10 mouse cellular contexts compared by ENCODE assay signal in the genomic region with DNA sequence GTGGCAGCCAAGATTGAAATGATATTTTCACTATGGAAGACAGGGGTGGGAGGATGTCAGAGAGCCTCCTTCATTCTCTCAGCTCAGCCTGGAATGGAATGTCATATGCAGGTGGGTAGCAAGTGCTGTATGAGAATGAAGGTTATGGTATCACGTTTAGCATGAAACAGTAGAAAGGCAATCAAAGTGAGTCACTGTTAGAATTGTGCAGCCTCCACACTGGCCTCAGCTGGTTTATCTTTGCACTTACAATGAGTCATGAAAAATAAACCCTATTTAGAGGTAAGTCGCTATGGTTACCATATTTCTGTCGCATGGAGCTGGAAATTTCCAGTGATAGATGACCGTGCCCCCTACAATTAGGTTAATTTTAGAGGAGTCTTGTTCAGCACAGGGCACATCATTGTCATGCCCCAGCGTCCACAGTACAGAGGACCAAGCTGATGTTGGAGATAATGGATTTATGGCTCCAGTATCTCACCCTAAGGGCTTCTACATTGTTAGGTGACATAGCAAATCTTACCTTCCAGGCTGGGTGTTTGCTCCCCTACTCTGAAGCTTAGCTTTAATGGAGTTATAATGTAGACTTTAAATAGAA.
DNase-seq lines count a peak whose midpoint lies in the region; ATAC-seq lines count a peak whose summit lies in the region.
"Had no signal": no experiment of that assay in that cellular context is flagged by ENCODE, and none has a peak within 500 bp of the region (broad histone marks: within the 10 kb centered on the region; RNA-seq: fewer than 3 reads in every experiment).

No protein-coding gene starts in this region.

- 52% methylated on average over 5 of the region's 5 CpGs for WGBS in midbrain, embryonic 16.5 days
- WGBS in midbrain, embryonic 10.5 days: 91% methylated on average over 5 of the region's 5 CpGs
- 60% methylated on average over 5 of the region's 5 CpGs for WGBS in stomach, embryonic 15.5 days

- peak overlapping the region; percentile 51; the same call in 1 of the 2 replicates for H3K27ac ChIP-seq in midbrain, embryonic 16.5 days (ENCODE audit: low read length)
- no peak overlapping the region for H3K27ac ChIP-seq in midbrain, embryonic 10.5 days (replicated peaks)
- no peak overlapping the region for H3K27ac ChIP-seq in stomach, embryonic 15.5 days
- H3K27ac ChIP-seq: embryonic facial prominence, embryonic 10.5 days had no signal

- peak; percentile 15 for DNase-seq in adrenal gland, adult 8-10 months
- DNase-seq in adrenal gland, postnatal 4 days (ENCODE audit: low spot score in 2 of 2): no peak
- DNase-seq in midbrain, embryonic 10.5 days (ENCODE audit: low spot score): no peak
- peak; percentile 25 to 30 for DNase-seq in layer of hippocampus, adult 8-10 months (ENCODE audit: low spot score in 2 of 2)
- no peak for DNase-seq in urinary bladder, postnatal 14 days (ENCODE audit: low spot score)
- DNase-seq in embryo, embryonic 10.5 days (ENCODE audit: low spot score): no peak
- DNase-seq: thymus, postnatal 4 days had no signal

- H3K27me3 ChIP-seq in midbrain, embryonic 16.5 days (ENCODE audit: control insufficient read depth, insufficient read depth, low read depth, low read length): no peaks in the 10 kb centered on the region
- H3K27me3 ChIP-seq in midbrain, embryonic 10.5 days (ENCODE audit: low read depth, poor library complexity, severe bottlenecking): no peaks in the 10 kb centered on the region
- H3K27me3 ChIP-seq in stomach, embryonic 15.5 days (replicated peaks): no peaks in the 10 kb centered on the region

- H3K4me1 ChIP-seq in midbrain, embryonic 16.5 days (ENCODE audit: control insufficient read depth, insufficient read depth, low read length): peaks cover 2% of the 10 kb centered on the region; the same call in 1 of the 2 replicates
- no peaks in the 10 kb centered on the region for H3K4me1 ChIP-seq in midbrain, embryonic 10.5 days
- no peaks in the 10 kb centered on the region for H3K4me1 ChIP-seq in stomach, embryonic 15.5 days
- H3K4me1 ChIP-seq: embryonic facial prominence, embryonic 10.5 days had no signal

- no peak overlapping the region for H3K9ac ChIP-seq in midbrain, embryonic 16.5 days (ENCODE audit: low read depth, low read length)
- no peak overlapping the region for H3K9ac ChIP-seq in stomach, embryonic 15.5 days

- no peak overlapping the region for H3K4me2 ChIP-seq in midbrain, embryonic 16.5 days (ENCODE audit: low read length)
- no peak overlapping the region for H3K4me2 ChIP-seq in stomach, embryonic 15.5 days

- no peak overlapping the region for H3K4me3 ChIP-seq in midbrain, embryonic 16.5 days (ENCODE audit: low read depth, low read length)
- no peak overlapping the region for H3K4me3 ChIP-seq in midbrain, embryonic 10.5 days
- no peak overlapping the region for H3K4me3 ChIP-seq in stomach, embryonic 15.5 days (replicated peaks)
- H3K4me3 ChIP-seq: embryonic facial prominence, embryonic 10.5 days had no signal

- no peaks in the 10 kb centered on the region for H3K36me3 ChIP-seq in midbrain, embryonic 16.5 days (ENCODE audit: control insufficient read depth, insufficient read depth, low read length)
- no peaks in the 10 kb centered on the region for H3K36me3 ChIP-seq in midbrain, embryonic 10.5 days
- no peaks in the 10 kb centered on the region for H3K36me3 ChIP-seq in stomach, embryonic 15.5 days
- H3K36me3 ChIP-seq: embryonic facial prominence, embryonic 10.5 days had no signal

- ATAC-seq in midbrain, embryonic 16.5 days: no peak
- ATAC-seq in stomach, embryonic 15.5 days (ENCODE audit: insufficient read depth, low FRiP score, low read depth): peak; percentile 72; the same call in 1 of the 2 replicates

- H3K9me3 ChIP-seq in midbrain, embryonic 16.5 days (replicated peaks; ENCODE audit: control insufficient read depth, low read length, poor library complexity, severe bottlenecking): no peaks in the 10 kb centered on the region
- no peaks in the 10 kb centered on the region for H3K9me3 ChIP-seq in midbrain, embryonic 10.5 days (replicated peaks)
- H3K9me3 ChIP-seq in stomach, embryonic 15.5 days: no peaks in the 10 kb centered on the region
- H3K9me3 ChIP-seq: embryonic facial prominence, embryonic 10.5 days had no signal

Comparison
In these comparisons a context has a peak if more than half of its experiments do, and no peak if none do; other contexts are left out.
1. DNase-seq: peak in adrenal gland, adult 8-10 months (single experiment) and layer of hippocampus, adult 8-10 months (2 of 2); none in adrenal gland, postnatal 4 days (0 of 2), midbrain, embryonic 10.5 days (single experiment), urinary bladder, postnatal 14 days (single experiment) and embryo, embryonic 10.5 days (single experiment).